Mouse (Mus musculus): ENCODE results near the gene Gm20388. TPM values are rescaled to one million over a fixed set of nuclear protein-coding genes. Genes with fewer than 3 reads are reported as not detected.

Gm20388 gene
- total RNA-seq, 1 experiment from 2014 or later, result 35.7 TPM

DNA sequence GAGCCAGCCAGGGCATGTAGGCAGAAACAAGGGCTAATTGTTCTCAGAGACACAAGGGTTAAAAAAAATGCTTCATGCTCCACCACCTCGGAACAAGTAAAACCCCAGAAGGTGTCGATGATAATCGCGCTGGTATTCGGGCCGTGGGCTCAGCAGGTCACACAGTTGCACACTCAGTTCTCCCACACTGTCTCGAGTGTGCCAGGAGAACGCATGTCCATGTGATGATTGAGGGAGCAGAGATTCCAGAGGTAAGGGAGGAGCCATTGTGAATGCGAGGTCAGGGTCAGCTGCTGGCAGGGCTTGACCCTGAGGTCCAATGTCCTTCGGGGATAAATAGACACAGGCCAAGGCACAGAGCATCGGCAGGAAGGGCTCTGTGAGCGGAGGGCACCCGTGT is 1332.0 kb downstream of the Gm20388 start:
- ATAC-seq (replicated peaks; ENCODE audit: low read depth, poor library complexity, severe bottlenecking), result no peak

DNA sequence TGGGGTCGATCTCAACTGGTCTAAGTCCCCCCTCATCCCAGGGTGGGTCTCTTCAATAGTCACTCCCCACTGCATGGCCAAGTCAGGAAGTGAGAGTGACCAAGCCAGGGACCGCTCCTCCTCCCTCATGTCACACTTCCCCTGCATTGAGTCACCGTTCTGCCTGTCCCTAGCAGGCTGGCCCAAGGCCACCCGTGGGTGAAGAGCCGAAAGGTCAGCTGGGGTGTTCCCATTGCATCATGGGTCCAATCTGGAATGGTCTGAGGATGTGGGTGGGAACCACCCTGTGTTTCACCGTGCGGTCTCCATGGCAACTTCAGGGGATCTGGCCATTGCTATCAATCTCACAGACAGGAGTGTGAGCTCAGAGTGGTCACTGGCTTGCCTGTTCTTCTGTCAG is 1338.2 kb downstream of the Gm20388 start:
- ATAC-seq (replicated peaks; ENCODE audit: low read depth, poor library complexity, severe bottlenecking), result no peak

DNA sequence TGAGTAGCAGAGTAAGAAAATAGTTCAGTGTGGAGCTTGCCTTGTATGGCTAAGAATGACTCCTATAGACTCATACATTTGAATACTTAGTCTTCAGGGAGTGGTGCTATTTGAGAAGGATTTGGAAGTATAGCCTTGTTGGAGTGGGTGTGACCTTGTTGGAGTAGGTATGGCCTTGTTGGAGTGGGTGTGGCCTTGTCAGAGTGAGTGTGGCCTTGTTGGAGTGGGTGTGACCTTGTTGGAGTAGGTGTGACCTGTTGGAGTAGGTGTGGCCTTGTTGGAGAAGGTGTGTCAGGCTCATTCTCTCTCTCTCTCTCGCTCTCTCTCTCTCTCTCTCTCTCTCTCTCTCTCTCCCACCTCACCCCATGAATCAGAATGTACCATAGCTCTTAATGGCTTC is 1338.8 kb downstream of the Gm20388 start:
- no peak for ATAC-seq (replicated peaks; ENCODE audit: low read depth, poor library complexity, severe bottlenecking)

DNA sequence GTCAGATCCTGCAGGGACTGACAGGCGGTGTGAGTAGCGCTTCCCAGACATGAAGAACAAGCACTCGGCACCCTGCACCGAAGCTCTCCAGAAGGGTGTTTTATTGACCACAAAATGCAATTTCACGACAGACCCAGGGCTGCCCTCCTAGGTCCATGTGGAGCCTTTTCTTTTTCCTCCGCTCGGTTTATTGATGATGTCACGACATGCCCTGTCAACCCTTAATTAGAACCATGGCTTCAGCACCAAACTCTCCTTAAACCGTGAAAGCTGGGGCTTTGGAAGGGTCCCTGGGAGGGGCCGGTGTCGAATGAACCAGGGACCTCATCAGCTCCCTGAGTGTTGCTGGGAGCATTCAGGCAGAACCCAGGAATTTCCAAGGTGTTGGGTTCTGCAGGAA is 1340.4 kb downstream of the Gm20388 start:
- ATAC-seq (replicated peaks; ENCODE audit: low read depth, poor library complexity, severe bottlenecking), result no peak

DNA sequence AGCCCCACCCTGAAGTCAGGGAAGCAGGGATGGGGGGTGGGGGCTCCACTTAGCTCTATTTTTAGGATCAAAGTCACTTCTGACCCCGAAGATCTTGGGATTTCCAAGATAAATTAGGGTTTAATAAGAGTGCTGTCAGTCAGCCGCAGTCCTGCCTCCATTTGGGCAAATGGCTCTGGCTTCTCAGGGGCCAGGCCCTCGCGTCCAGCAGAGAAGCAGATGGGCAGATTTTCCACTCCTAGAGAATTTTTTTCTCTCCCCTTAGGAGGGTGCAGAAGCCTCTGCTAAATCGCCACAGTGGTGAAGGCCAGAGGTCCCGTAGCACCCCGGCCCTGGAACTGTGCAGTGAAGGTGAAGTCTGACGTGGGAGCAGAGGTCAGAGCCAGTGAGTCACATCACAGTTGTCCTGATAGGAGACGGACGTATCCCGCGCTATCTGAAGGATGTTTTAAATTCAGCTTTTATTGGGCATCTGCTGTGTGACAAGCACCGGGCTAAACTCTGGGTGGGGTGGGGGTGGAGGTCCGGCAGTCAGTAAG is 1345.2 kb downstream of the Gm20388 start:
- no peak for ATAC-seq (replicated peaks; ENCODE audit: low read depth, poor library complexity, severe bottlenecking)

DNA sequence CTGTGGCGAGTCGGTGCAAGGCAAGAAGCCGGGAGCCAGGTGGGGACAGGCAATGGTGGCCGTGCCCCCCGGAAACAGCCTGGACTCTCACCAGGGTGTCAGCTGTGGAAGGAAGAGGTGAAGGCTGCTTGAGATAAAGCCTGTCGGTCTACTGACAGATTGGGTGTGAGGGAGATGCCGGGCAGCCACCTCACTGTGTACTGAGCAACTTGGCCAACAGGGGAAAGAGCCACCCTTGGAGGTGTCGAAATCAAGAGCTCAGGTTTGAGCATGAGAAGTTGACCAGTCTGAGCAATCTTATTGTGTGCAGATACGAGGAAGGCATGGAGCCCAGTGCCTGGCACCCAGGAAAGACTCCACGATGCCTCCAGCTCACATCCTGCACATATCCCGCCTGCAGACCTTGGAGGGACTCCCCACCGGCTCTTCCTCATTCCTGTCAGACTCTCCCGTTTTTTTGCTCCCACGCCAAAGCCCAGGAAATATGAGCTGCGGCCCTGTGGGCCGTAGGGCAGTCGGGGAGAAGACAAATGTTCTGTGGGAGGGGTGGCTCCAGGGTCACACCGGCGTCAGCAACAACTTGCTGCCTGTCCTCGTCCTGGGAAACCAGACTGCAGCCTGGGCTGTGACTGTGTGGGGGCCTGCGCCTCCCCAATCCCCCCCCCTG is 1347.6 kb downstream of the Gm20388 start:
- ATAC-seq (replicated peaks; ENCODE audit: low read depth, poor library complexity, severe bottlenecking), result no peak

DNA sequence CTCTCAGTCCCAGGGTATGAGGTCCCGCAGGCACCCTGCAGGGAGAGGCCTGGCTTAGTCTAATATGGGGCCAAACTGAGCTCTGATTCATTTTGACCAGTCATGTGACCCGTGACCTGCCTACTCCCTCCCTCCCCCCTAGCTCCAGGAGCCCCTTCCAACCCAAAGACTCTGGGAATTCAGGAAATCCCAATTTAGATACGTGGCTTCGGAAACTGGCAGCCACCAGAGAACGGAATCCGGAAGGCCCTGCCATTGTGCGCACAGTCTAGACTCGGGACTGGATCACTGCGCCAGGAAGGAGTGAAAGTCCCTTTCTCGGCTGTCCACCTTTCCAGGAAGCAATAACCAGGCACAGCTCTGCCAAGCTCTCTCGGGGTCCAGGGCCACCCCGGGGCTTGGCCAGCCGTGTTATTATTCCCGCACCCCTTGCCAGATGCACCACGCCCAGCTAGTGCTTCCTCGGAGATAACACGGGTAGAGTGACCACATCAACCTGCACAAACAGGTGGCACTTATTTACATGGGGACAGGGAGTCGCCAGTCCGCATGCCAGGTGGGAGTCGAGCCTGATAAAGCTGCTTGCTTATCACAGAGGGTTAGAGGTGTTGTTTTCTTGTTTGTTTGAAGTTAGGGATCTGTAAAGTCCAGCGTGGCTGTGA is 1352.2 kb downstream of the Gm20388 start:
- no peak for ATAC-seq (replicated peaks; ENCODE audit: low read depth, poor library complexity, severe bottlenecking)

DNA sequence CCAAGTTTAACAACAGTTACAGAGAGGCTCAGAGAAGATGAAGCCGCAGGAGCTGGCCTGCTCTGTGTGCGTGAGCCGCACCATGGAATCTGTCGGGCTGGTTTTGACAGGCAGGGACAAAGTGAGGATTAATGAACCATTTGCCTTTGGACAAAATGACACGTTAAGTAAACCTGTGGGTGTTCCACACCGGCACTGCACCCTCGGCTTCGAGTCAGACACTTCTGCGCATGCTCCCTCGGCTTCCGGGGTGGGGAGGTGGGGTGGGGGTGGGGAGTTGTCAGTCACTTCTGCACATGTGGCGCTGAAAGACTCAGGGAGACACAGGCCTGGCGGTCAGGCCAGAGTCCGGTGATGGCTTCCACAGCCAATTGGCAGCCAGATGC is 1352.7 kb downstream of the Gm20388 start:
- ATAC-seq (replicated peaks; ENCODE audit: low read depth, poor library complexity, severe bottlenecking), result no peak

DNA sequence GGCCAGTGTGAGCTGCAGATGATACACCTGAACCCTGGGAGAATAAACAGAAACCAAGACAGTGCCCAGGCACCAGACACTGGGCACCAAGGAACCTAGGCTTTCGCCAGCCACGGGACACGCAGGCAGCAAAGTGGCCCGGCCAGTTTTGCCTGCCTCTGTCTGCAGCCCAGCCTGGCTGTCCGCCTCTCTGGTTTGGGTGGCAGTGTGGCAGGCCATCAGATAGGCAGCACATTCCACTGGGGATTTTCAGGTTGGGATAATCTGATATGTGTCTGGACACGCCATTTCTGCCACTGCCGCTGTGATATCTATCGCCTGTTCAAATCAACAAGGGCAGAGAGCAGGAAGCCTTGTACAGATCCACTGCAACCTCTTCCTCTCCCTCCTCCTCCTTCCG is 1353.6 kb downstream of the Gm20388 start:
- no peak for ATAC-seq (replicated peaks; ENCODE audit: low read depth, poor library complexity, severe bottlenecking)

DNA sequence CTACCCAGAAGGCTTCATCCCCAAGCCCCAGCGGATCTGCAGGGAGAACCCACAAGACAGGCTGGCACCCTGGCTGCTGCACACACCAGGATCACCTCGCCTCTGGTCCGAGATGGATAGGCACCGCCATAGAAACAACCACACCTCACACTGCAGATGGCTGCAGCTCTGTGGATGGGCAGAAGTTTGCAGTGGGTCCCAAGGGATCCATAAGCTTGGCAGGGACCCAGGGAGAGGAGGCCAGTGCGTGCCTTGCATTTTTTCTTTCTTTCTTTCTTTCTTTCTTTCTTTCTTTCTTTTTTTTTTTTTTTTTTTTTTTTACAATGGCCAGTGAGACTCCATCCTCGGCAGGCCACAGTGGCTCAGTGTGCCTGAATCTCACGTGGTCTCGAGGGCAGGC is 1360.9 kb downstream of the Gm20388 start:
- ATAC-seq (replicated peaks; ENCODE audit: low read depth, poor library complexity, severe bottlenecking), result no peak

DNA sequence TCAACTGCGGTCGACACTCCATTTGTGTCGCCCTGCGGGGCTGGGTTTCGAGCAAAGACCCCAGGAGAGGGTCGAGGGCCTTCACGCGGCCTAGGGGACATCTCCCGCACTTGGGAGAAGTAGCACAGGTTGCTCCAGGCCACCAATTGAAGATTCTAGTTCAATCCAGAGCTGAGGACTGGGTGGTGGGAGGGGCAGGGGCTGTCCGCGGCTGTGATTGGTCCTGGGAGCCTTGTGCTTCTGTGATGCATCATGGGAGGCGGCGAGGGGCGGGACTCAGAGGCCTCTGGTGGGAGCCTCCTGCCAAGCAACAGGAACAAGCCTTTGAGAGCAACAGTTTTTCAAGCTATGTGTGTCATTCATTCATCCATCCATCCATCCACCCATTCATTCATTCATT is 1362.6 kb downstream of the Gm20388 start:
- peak; percentile 54; the same call in 1 of the 2 replicates for ATAC-seq (replicated peaks; ENCODE audit: low read depth, poor library complexity, severe bottlenecking)

DNA sequence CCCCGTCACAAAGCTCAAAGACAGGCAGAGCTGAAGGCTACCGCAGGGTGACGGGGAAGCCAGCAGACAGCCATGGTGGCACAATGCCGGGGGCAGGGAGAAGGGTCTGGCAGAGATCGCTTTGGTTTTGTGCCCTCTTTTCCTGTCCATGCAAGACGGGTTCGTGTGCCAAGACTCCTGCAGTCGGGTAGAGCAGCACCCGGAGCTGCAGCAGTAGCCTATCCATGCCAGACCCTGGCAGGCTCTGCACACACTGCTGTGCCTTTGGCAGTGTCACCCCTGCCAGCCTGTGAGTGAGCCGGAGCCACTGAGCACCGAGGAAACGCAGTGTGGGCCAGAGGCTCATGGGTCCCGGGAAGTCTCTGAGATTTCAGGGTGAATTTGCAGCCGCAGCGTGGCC is 1363.0 kb downstream of the Gm20388 start:
- no peak for ATAC-seq (replicated peaks; ENCODE audit: low read depth, poor library complexity, severe bottlenecking)

DNA sequence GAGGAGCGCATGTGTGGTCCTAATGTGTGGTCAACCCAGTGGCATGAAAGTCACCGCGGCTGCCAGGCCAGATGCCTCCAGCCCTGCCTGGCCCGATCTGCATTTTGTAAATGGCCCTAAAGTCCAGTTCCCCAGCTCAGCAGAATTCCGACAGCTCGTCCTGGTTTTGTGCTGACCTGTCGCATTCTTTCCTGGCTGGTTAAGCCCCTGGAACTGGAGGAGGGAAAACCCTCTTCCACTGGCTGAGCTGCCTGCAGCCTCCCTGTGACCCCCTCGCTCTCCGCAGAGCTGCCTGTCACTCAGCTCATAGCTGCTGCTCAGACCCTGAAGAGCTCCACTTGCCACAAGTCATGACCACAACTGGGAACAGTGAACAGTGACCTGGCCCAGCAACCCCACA is 1369.8 kb downstream of the Gm20388 start:
- no peak for ATAC-seq (replicated peaks; ENCODE audit: low read depth, poor library complexity, severe bottlenecking)

DNA sequence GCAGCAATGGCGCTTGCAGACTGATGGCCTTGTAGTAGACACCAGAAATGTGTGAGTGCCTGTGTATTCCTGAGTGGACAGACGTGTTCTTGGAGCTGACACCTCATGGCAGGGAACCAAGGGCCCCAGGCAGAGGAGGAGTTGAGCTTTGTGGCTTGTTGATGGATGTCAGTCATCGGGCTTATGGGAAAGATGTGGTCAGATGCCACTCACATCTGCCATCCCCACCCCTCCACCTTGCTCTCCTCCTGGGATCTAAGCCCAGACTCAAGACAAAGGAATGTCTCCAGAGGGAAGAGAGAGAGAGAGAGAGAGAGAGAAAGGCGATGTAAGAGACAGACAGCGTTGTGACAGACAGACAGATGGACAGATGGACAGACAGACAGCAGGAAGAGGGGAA is 1378.7 kb downstream of the Gm20388 start:
- ATAC-seq (replicated peaks; ENCODE audit: low read depth, poor library complexity, severe bottlenecking), result no peak

DNA sequence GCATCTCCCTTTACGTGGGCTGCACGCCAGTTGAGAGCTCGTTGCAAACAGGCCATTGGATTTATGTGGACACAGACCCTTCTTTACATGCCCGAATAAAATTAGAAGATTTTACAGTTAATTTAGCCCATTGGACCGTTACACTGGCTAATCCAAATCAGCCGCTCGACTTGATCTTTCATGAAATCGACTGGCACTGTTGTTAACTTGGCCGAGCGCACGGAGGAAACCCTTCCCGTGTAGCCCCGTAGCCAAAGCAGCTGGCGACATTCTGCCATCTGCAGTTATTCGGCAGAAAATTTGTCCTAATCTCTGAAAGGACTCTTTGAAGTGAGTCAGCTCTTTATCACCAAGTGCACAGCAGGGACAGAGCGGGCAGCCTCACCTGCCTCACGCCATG is 1379.9 kb downstream of the Gm20388 start:
- ATAC-seq (replicated peaks; ENCODE audit: low read depth, poor library complexity, severe bottlenecking), result no peak

DNA sequence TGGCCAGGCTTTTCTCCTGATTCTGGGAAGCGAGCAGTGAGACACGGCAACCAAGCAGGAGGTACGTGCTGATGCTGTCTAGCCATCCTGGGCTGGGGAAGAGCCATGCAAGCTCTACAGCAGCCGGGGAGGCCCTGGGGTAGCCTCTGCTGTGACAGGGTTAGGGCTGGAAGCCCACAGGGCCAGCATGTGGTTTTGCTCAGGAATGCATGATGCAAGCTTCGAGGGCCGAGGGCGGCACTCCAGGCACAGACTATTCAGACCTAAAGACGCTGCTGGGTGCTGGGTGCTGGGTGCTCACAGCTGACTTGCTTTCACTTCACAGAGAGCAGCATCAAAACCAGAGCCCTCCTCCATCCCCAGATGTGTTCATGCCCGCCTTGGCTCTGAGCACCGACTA is 1382.8 kb downstream of the Gm20388 start:
- no peak for ATAC-seq (replicated peaks; ENCODE audit: low read depth, poor library complexity, severe bottlenecking)

DNA sequence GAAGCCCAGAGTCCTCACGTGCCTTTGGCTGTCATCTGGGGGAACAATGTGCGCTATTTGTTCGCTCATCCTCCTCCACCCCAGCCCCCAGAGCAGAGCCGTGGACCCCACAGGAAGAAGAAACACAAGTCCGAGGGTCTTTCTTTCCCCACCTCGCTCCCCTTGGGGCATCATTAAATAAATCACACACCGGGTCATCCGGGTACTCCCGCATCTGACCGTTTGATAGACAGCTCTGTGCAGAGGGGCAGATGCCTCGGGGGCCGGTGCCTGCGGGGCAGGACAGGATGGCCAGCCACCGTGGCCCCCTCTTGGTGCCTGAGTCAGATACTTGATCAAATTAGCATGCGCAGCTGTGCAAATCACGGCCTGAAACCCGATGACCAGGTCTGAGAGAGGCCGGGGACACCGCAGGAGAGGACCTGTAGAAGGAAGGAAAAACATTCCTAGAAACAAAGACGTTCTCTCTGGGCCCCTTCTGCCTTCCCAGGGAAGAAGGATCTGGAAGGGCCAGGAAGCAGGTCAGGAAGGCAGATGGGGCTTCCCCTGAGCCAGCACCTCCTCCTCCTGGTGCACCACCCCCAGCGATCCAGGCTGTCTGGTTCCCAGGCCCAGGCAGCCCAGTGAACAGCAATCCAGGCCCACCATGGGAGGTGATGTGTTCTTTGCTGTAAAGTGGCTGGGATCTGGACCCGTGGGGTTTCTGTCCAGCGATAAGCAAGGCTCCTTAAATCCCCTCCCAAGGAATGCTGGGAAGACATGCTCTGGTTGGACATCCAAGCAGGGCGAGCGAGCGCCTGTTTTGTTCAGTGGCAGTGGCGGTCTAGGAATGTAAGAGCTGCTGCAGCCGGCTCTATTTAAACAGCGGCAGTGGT is 1383.8 kb downstream of the Gm20388 start:
- ATAC-seq (replicated peaks; ENCODE audit: low read depth, poor library complexity, severe bottlenecking), result no peak

DNA sequence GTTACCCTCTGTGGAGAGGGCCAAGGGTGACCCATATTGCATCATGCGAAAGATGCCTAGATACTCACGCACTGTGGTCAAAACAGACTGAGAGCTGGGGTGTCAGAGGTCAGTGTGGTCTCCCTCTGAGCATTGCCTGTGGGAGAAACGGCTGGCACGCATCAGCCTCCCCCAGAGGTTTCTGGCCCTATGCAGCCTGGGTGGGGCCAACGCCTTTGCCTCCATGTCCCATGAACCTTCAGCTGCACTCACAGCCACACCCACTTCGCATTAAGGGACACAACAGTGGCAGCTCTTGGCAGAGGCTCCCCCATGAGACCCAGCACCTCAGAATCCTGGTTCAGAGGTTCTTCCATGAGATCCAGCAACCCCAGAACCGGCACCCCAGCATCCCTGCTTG is 1385.4 kb downstream of the Gm20388 start:
- no peak for ATAC-seq (replicated peaks; ENCODE audit: low read depth, poor library complexity, severe bottlenecking)

DNA sequence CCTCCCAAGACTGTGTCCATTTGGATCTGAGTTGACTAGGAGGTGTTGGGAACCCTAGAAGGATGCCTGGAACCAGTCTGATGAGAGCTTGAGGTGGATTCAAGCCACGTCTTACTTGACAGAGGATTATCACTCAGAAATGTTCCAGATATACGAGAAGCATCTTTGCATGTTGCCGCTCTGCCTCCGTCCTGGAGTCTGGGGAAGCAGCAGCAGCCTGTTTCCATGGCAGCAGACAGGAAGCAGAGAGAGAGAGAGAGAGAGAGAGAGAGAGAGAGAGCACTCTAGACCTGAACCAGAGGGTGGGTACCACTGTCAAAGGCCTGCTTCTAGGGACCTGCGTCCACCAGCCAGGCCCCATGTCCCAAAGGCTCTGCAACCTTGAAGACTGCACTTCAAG is 1386.0 kb downstream of the Gm20388 start:
- no peak for ATAC-seq (replicated peaks; ENCODE audit: low read depth, poor library complexity, severe bottlenecking)

DNA sequence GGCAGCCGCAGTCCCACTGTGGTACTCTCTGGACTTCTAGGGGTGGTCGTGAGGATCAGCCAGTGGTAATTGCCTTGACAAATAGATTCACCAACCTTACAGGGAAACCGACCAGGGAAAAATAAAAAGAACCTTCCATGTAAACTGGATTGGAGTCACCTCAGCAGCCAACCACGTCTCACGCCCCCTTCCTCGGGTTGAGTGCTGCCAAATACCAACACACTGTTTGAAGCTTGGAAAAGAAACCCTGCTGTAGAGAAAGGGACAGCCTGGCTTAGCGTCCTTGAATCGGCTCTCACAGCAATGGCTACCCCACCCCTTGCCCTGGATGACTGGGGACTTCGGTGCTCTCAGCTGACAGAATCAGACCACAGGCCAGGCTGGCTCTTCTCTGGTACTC is 1386.7 kb downstream of the Gm20388 start:
- no peak for ATAC-seq (replicated peaks; ENCODE audit: low read depth, poor library complexity, severe bottlenecking)

DNA sequence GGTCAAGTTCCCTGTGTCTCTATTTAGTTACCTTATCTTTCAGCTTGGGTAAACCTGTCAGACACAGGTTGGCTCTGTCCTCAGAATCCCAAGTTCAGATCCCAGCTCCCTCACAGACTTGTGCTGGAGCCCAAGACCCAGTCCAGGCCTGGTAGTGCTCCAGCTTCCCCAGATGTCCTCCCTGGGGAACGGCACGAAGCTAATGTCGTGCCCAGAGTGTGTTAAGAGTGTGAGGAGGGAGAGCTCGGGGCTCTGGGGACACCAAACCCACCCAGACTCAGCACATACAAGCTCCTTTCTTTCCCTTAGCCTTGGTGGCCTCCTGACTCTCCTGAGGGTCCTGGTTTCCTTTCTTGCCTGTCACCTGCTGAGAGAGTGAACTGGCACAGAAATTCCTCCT is 1389.4 kb downstream of the Gm20388 start:
- no peak for ATAC-seq (replicated peaks; ENCODE audit: low read depth, poor library complexity, severe bottlenecking)

Measured in common myeloid progenitor, adult 5-6 weeks (primary cell).